In the genomic region with DNA sequence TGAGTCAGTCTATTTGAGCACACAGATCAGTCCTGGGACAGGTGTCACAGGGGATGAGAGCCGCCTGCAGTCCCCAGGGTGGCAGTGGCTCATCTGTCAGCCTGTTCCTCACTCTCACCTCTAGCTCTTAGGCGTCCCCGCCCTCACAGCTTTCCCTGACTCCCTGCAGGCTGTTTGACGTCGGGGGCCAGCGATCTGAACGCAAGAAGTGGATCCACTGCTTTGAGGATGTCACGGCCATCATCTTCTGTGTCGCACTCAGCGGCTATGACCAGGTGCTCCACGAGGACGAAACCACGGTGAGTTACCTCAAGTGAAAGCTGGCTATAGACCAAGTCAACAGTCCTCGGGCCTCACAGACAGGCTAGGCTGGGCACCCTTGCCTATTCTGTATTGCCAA, we compare ENCODE assay signal across 16 mouse cellular contexts.
"Had no signal": no experiment of that assay in that cellular context is flagged by ENCODE, and none has a peak within 500 bp of the region (broad histone marks: within the 10 kb centered on the region; RNA-seq: fewer than 3 reads in every experiment).

No protein-coding gene starts in this region.

- H3K4me3 ChIP-seq: limb, embryonic 10.5 days; limb, embryonic 13.5 days; liver, embryonic 12.5 days; liver, embryonic 15.5 days; lung, embryonic 15.5 days; megakaryocyte, embryonic 14.5 days; midbrain, embryonic 10.5 days; midbrain, embryonic 13.5 days; myocyte had no signal

- DNase-seq: kidney, adult 9 months; kidney, postnatal 14 days; liver; lung, adult 18-20 months; lung, postnatal 10 days; lung, postnatal 36 days; thymus, postnatal 25 days had no signal

- H3K4me1 ChIP-seq: limb, embryonic 10.5 days; limb, embryonic 13.5 days; liver, embryonic 12.5 days; liver, embryonic 15.5 days; lung, embryonic 15.5 days; midbrain, embryonic 10.5 days; midbrain, embryonic 13.5 days had no signal

- H3K27me3 ChIP-seq: limb, embryonic 13.5 days; liver, embryonic 12.5 days; liver, embryonic 15.5 days; lung, embryonic 15.5 days; midbrain, embryonic 13.5 days had no signal

- H3K27ac ChIP-seq: limb, embryonic 10.5 days; limb, embryonic 13.5 days; liver, embryonic 12.5 days; liver, embryonic 15.5 days; lung, embryonic 15.5 days; midbrain, embryonic 10.5 days; midbrain, embryonic 13.5 days had no signal
